Mouse (Mus musculus) midbrain, embryonic 12.5 days (tissue): ENCODE data around the gene Olfr340. TPM values are rescaled to one million over a fixed set of nuclear protein-coding genes. Genes with fewer than 3 reads are reported as not detected.
"Not testable (repeated sequence)": the region's sequence is repeated elsewhere in the genome, so short reads cannot be mapped to it uniquely, and the experiment has no call there.

Source experiments
- ATAC-seq: fragments of 200-750 bp; cut with Nextera tagmentation; 2 replicates; pipeline ENCODE4 v1.8.0; 2017; ENCODE audit warnings: low read depth, moderate TSS enrichment, moderate library complexity; ENCODE audit not compliant: low FRiP score
- H3K27ac ChIP-seq: fragments of 300-500 bp; sonication (generic); replicated peaks from 2 replicates; pipeline ENCODE4 v1.5.1; 2016; ENCODE audit warnings: mild to moderate bottlenecking
- H3K27me3 ChIP-seq: fragments of 300-500 bp; sonication (generic); 2 replicates; pipeline ENCODE4 v1.6.1; 2016; ENCODE audit warnings: mild to moderate bottlenecking
- H3K36me3 ChIP-seq: fragments of 300-500 bp; sonication (generic); 2 replicates; pipeline ENCODE4 v1.6.1; 2016
- H3K4me1 ChIP-seq: fragments of 300-500 bp; sonication (generic); 2 replicates; pipeline ENCODE4 v1.6.1; 2016
- H3K4me2 ChIP-seq: fragments of 300-500 bp; sonication (generic); replicated peaks from 2 replicates; pipeline ENCODE4 v1.6.1; 2016; ENCODE audit warnings: mild to moderate bottlenecking, moderate library complexity
- H3K4me3 ChIP-seq: fragments of 300-500 bp; sonication (generic); 2 replicates; pipeline ENCODE4 v1.5.1; 2016; ENCODE audit warnings: mild to moderate bottlenecking
- H3K9ac ChIP-seq: fragments of 300-500 bp; sonication (generic); replicated peaks from 2 replicates; pipeline ENCODE4 v1.6.1; 2016; ENCODE audit warnings: mild to moderate bottlenecking, moderate library complexity
- H3K9me3 ChIP-seq: fragments of 300-500 bp; sonication (generic); 2 replicates; pipeline ENCODE4 v1.6.1; 2016; ENCODE audit warnings: mild to moderate bottlenecking
- WGBS: fragments of 180-500 bp; shearing (Covaris S2); methylation state at CpG from one replicate; pipeline ENCODE4 v1.1.7; 2016; 5-methylcytosine and 5-hydroxymethylcytosine counted together
- polyA plus RNA-seq: library from polyadenylated mRNA; unstranded; fragments of >200 nt; fragmentation: Nextera tagmentation; extraction: Ambion mirVana; gene quantifications from 2 replicates; pipeline ENCODE4 v1.2.1, GENCODE M21; 2016

The Olfr340 gene
- not detected in 2 replicates for polyA plus RNA-seq

DNA sequence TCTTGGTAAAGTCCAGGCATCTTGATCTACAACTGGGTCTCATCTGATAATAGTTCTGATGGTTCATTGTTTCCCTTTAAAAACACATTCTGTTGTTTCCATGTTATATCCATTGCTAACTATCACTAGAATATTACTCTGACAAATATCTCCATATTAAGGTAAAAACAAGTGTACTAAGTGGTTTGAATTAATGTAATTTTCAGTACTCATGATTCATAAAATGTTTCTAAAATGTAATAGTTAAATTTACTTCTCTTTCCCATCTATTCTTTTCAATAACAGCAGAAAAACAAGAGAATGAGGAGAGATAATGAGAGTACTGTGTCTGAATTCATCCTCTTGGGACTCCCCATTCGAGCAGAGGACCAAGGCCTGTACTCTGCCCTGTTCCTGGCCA lies at the start of gene Olfr340:
TSS of gene Olfr340 (plus strand) at position 301 of the 400 bp plus-strand sequence.
- no peaks in the 10 kb centered on the region for H3K27me3 ChIP-seq
- H3K36me3 ChIP-seq = no peaks in the 10 kb centered on the region
- no peaks in the 10 kb centered on the region for H3K4me1 ChIP-seq
- H3K4me2 ChIP-seq = no peak within 1 kb of the TSS
- 62% methylated on average over 1 of the region's 1 CpGs for WGBS
- H3K9ac ChIP-seq = no peak within 1 kb of the TSS
- peaks cover 12% of the 10 kb centered on the region for H3K9me3 ChIP-seq
- no peak for ATAC-seq
- H3K4me3 ChIP-seq = no peak within 1 kb of the TSS
- H3K27ac ChIP-seq = no peak within 1 kb of the TSS

DNA sequence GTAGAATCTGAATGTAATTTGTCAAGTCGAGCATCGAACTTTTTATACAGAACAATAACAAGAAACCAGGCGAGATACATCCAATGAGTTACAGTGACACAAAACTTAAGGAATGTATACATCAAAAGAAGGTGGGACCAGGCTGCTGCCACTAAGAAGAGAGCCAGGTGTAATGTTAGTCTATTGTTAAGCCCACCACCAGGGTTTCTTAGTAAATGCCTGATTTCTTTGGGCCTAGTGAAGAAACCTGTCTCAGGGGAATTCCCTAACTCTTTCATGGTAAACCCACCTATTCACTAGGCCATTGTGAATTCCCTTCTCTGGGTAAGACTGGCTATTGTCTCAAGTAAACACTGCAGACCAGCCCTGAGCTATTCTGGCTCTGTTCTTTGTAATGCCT lies 37.2 kb upstream of the Olfr340 start:
- not testable (repeated sequence) for H3K4me1 ChIP-seq, H3K36me3 ChIP-seq, H3K9ac ChIP-seq, H3K4me2 ChIP-seq, H3K27me3 ChIP-seq, H3K27ac ChIP-seq, H3K4me3 ChIP-seq, ATAC-seq
- peaks cover 19% of the 10 kb centered on the region for H3K9me3 ChIP-seq
- 85% methylated on average over 3 of the region's 3 CpGs for WGBS

DNA sequence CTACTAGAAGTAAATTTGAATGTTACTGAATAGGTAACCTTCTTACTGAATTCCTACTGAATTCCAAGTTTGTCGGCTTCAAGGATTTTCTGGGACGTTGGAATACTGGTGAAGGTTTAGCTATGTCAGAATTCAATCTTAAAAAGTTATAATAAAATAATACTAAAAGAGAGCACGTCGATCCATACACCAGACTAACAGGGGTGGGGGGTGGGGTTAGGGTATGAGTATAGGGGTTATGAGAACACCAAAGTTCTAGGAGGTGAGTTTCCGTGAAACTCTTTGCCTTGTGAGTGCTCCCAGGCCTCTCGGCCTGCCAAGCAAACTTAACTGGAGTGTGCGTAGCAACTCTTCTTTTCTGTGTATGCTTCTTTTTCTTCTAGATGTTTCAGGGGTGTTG lies 36.8 kb upstream of the Olfr340 start:
- not testable (repeated sequence) for ATAC-seq, H3K4me2 ChIP-seq, H3K36me3 ChIP-seq, H3K4me1 ChIP-seq, H3K9ac ChIP-seq, H3K27me3 ChIP-seq, H3K27ac ChIP-seq, H3K4me3 ChIP-seq
- H3K9me3 ChIP-seq = peaks cover 19% of the 10 kb centered on the region
- WGBS = 87% methylated on average over 7 of the region's 7 CpGs

DNA sequence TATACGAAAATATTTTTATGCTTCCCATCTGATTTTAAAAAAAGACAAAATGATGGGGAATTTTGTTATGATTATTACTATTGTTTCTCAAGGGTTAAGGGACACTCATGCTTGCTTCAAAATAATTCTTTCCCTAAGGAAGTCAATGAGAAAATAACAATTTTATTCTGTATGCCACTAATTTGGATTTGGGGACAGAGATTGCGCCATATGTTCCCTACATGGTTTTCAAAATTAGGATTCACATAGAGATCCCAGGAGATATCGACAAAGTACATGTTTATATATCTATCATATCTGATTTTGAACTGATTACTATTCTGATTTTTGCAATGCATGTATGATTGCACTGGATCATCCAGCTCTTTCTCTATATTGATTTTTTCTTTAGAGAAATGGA lies 33.7 kb upstream of the Olfr340 start, which contains the start of gene Olfr339:
TSS of gene Olfr339 (plus strand) at position 301 of the 400 bp plus-strand sequence.
- no peak within 1 kb of the TSS for H3K4me2 ChIP-seq
- WGBS = 86% methylated on average over 3 of the region's 3 CpGs
- H3K27ac ChIP-seq = no peak within 1 kb of the TSS
- H3K9ac ChIP-seq = no peak within 1 kb of the TSS
- no peaks in the 10 kb centered on the region for H3K4me1 ChIP-seq
- peaks cover 19% of the 10 kb centered on the region for H3K9me3 ChIP-seq
- H3K36me3 ChIP-seq = no peaks in the 10 kb centered on the region
- H3K27me3 ChIP-seq = no peaks in the 10 kb centered on the region
- ATAC-seq = no peak
- H3K4me3 ChIP-seq = no peak within 1 kb of the TSS

DNA sequence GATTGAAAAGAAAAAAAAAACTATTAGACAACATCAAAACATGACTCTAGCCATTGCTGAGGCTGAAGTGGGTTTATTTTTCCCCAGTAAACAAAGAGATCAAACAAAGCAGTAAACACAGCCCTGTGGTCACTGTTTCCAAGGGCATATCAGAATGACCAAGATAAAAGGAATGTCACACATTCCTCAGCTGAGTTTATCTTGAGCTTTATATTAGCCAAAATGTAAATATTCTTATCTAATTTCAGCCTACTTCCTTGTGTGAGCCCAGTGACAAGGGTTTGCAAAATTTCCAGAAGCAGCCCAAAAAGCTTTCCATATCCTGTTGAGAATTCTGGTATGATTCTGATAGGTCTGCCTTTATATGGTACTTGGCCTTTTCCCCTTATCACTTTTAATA lies 21.2 kb downstream of the Olfr340 start:
- Histone ChIP-seq H3K27me3 (no peaks in the 10 kb centered on the region), H3K36me3 (no peaks in the 10 kb centered on the region), H3K4me3 (no peak overlapping the region), H3K9me3 (peaks cover 19% of the 10 kb centered on the region; the same call in 1 of the 2 replicates), H3K27ac (no peak overlapping the region), H3K9ac (no peak overlapping the region), H3K4me1 (no peaks in the 10 kb centered on the region), H3K4me2 (no peak overlapping the region)
- no peak for ATAC-seq

DNA sequence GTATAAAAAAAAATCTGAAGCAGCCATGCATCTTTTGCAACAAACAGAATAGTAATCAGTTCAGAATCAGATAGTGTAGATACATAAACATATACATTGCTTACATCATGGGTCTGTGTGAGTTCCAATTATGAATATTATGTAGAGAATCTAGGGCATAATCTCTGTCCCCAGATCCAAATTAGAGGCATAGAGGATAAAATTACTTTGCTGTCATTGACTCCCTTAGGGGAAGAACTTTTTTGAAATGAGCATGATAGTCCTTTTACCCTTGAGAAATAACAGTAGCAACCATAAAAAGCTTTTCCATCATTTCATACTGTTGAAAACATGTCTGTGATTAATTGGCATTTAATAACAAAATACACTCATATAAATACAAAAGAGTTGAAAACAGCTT lies 30.0 kb downstream of the Olfr340 start, which contains the start of gene Olfr341:
TSS of gene Olfr341 (minus strand) at position 101 of the 400 bp plus-strand sequence.
- no peaks in the 10 kb centered on the region for H3K27me3 ChIP-seq
- no peak within 1 kb of the TSS for H3K4me2 ChIP-seq
- ATAC-seq = no peak
- no peak within 1 kb of the TSS for H3K4me3 ChIP-seq
- H3K4me1 ChIP-seq = no peaks in the 10 kb centered on the region
- H3K36me3 ChIP-seq = no peaks in the 10 kb centered on the region
- no peak within 1 kb of the TSS for H3K9ac ChIP-seq
- no peak within 1 kb of the TSS for H3K27ac ChIP-seq
- peaks cover 24% of the 10 kb centered on the region for H3K9me3 ChIP-seq

Other genes starting within 250 kb of the Olfr340 start
- gene Ptgs1, start 222.2 kb upstream of the Olfr340 start, polyA plus RNA-seq = 3.9 and 4.4 TPM in 2 replicates
- not detected in 2 replicates for gene Olfr338, start 79.1 kb upstream of the Olfr340 start, polyA plus RNA-seq
- gene Olfr339, start 33.6 kb upstream of the Olfr340 start, polyA plus RNA-seq = not detected in 2 replicates
- gene Olfr341, start 29.9 kb downstream of the Olfr340 start, polyA plus RNA-seq = not detected in 2 replicates
- not detected in 2 replicates for gene Olfr342, start 72.4 kb downstream of the Olfr340 start, polyA plus RNA-seq
- not detected in 2 replicates for gene Olfr344, start 114.1 kb downstream of the Olfr340 start, polyA plus RNA-seq
- gene Olfr345, start 187.5 kb downstream of the Olfr340 start, polyA plus RNA-seq = not detected in 2 replicates
- not detected in 2 replicates for gene Olfr346, start 233.2 kb downstream of the Olfr340 start, polyA plus RNA-seq